Mouse (Mus musculus): ENCODE results near the gene Chn2. TPM values are rescaled to one million over a fixed set of nuclear protein-coding genes. Genes with fewer than 3 reads are reported as not detected.

Chn2 gene
- polyA plus RNA-seq, 1 experiment from 2014 or later, result 9.4 TPM

DNA sequence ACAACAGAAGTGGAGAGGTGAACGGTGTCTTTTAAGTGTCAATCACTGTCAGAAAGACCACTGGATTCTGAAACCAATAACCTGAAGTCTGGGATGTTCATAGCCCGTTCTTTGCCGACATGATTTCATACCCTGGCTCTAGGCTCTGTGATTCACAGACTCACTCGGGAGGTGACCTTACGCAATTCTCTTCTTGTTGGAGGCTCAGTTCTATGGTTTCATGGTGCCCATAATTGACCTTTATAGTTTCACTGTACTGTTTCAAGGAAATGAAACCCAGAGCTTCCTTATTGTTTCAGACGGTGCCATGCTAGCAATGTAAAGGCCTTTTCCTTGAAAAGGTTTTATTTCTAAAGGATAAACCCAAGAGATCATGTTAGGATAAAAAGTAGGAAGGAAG, 9.4 kb downstream of the Chn2 start:
- WGBS, result 77% methylated on average over 6 of the region's 6 CpGs
- no peak overlapping the region for H3K9ac ChIP-seq (ENCODE audit: low read length)
- no peak for ATAC-seq (ENCODE audit: low read depth)

DNA sequence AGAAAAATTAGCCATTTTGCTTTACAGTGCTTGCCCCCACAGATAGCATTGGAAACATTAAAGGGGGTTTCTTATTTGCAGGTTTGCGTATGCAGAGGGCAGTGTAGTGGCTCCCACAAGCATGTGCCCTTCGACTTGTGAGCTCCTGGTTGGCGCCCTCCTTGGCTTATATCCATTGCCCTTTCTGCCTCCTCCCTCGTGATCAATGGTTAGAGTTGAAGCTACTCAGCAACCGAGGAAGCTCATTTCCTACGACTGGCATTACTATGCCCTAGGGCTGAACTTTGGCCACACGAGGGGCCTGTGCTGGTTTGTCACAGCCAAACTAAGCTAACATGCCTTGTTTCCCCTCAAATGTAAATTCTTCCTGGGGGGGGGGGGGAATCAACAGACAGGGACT, 11.8 kb downstream of the Chn2 start:
- peaks cover 7% of the 10 kb centered on the region; the same call in 1 of the 2 replicates for H3K4me1 ChIP-seq (replicated peaks; ENCODE audit: control insufficient read depth, insufficient read depth, low read length)
- H3K4me3 ChIP-seq (ENCODE audit: low read length), result no peak overlapping the region
- peaks cover 31% of the 10 kb centered on the region for H3K27me3 ChIP-seq (ENCODE audit: control insufficient read depth, insufficient read depth, low read depth, low read length)
- H3K9me3 ChIP-seq (ENCODE audit: control insufficient read depth, low read length), result no peaks in the 10 kb centered on the region
- H3K27ac ChIP-seq (ENCODE audit: low read length), result no peak overlapping the region
- no peak for ATAC-seq (ENCODE audit: low read depth)
- 69% methylated on average over 7 of the region's 7 CpGs for WGBS
- no peak overlapping the region for H3K4me2 ChIP-seq (ENCODE audit: low read depth, low read length)
- H3K9ac ChIP-seq (ENCODE audit: low read length), result no peak overlapping the region
- no peaks in the 10 kb centered on the region for H3K36me3 ChIP-seq (ENCODE audit: control insufficient read depth, insufficient read depth, low read length)

More for the DNA sequence above, 9.4 kb downstream of the Chn2 start:
- no peaks in the 10 kb centered on the region for H3K4me1 ChIP-seq (replicated peaks; ENCODE audit: control insufficient read depth, insufficient read depth, low read length)
- H3K4me2 ChIP-seq (ENCODE audit: low read depth, low read length), result no peak overlapping the region
- peaks cover 22% of the 10 kb centered on the region for H3K27me3 ChIP-seq (ENCODE audit: control insufficient read depth, insufficient read depth, low read depth, low read length)
- H3K9me3 ChIP-seq (ENCODE audit: control insufficient read depth, low read length), result no peaks in the 10 kb centered on the region
- no peak overlapping the region for H3K27ac ChIP-seq (ENCODE audit: low read length)
- H3K36me3 ChIP-seq (ENCODE audit: control insufficient read depth, insufficient read depth, low read length), result no peaks in the 10 kb centered on the region
- H3K4me3 ChIP-seq (ENCODE audit: low read length), result no peak overlapping the region

DNA sequence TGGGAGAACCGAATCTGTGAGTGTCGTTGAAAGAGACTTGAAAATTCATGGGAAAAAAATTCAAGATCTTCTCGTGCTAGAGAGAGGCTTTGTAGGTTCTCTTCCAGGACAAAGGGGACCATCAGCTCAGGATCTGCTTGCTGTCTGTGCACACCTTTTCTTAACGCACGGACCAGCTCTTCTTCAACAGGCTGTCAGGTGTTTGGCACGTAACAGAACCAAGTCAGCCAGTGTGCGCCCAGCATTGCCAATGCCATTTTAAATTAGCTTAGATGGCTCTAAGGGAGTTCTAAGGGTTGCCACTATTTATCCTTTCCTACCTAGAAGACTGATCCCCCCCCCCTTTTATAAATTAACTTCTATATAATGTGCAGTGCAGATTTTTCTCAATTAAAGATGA, 12.8 kb downstream of the Chn2 start:
- Histone ChIP-seq H3K9me3 (ENCODE audit: control insufficient read depth, low read length) (no peaks in the 10 kb centered on the region), H3K27me3 (ENCODE audit: control insufficient read depth, insufficient read depth, low read depth, low read length) (peaks cover 35% of the 10 kb centered on the region), H3K36me3 (ENCODE audit: control insufficient read depth, insufficient read depth, low read length) (no peaks in the 10 kb centered on the region), H3K9ac (ENCODE audit: low read length) (no peak overlapping the region), H3K4me3 (ENCODE audit: low read length) (no peak overlapping the region), H3K4me1 (replicated peaks; ENCODE audit: control insufficient read depth, insufficient read depth, low read length) (peaks cover 10% of the 10 kb centered on the region; the same call in 1 of the 2 replicates), H3K27ac (ENCODE audit: low read length) (no peak overlapping the region), H3K4me2 (ENCODE audit: low read depth, low read length) (no peak overlapping the region)
- ATAC-seq (ENCODE audit: low read depth), result no peak
- WGBS, result 88% methylated on average over 7 of the region's 7 CpGs

DNA sequence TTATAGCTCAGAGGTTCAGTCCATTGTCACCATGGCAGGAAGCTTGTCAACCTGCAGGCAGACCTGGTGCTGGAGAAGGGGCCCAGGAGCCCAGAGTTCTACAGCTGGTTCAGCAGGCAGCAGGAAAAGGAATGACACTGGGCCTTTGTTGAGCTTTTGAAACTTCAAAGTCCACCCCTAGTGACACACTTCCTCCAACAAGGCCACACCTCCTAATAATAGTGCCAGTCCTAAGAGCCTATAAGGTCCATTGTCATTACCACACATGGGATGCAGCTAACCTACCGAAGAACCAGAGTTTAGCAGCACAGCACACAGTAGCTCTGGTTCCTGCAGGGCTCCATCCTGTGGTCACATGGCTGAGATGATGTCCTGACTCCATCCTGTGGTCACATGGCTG, 13.3 kb downstream of the Chn2 start:
- Histone ChIP-seq H3K9ac (ENCODE audit: low read length) (no peak overlapping the region), H3K9me3 (ENCODE audit: control insufficient read depth, low read length) (no peaks in the 10 kb centered on the region), H3K4me2 (ENCODE audit: low read depth, low read length) (no peak overlapping the region), H3K27me3 (ENCODE audit: control insufficient read depth, insufficient read depth, low read depth, low read length) (peaks cover 35% of the 10 kb centered on the region), H3K4me1 (replicated peaks; ENCODE audit: control insufficient read depth, insufficient read depth, low read length) (peaks cover 10% of the 10 kb centered on the region; the same call in 1 of the 2 replicates), H3K36me3 (ENCODE audit: control insufficient read depth, insufficient read depth, low read length) (no peaks in the 10 kb centered on the region), H3K27ac (ENCODE audit: low read length) (no peak overlapping the region), H3K4me3 (ENCODE audit: low read length) (no peak overlapping the region)
- WGBS, result 79% methylated on average over 1 of the region's 1 CpGs
- ATAC-seq (ENCODE audit: low read depth), result no peak

DNA sequence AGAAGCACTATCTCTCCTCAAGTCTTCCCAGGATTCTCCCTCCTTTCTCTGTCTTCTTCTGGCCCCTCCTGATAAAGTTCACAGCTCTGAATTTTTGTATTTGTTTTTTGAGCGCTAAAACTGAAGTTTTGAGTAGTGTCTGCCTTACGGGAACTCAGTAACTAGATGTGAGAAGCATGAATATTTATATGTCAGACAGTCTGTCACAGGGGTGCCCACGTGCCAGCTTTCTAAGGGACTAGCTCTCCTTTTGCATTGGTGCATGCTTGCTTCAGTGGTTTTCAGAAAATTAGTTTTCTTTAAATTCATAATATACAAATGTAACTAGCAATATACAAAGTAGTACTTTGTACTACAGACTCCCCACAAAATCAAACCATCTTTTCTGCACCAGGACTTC, 14.0 kb downstream of the Chn2 start:
- Histone ChIP-seq H3K9me3 (ENCODE audit: control insufficient read depth, low read length) (no peaks in the 10 kb centered on the region), H3K27me3 (ENCODE audit: control insufficient read depth, insufficient read depth, low read depth, low read length) (peaks cover 35% of the 10 kb centered on the region), H3K4me3 (ENCODE audit: low read length) (no peak overlapping the region), H3K4me2 (ENCODE audit: low read depth, low read length) (no peak overlapping the region), H3K27ac (ENCODE audit: low read length) (no peak overlapping the region), H3K36me3 (ENCODE audit: control insufficient read depth, insufficient read depth, low read length) (no peaks in the 10 kb centered on the region), H3K9ac (ENCODE audit: low read length) (no peak overlapping the region), H3K4me1 (replicated peaks; ENCODE audit: control insufficient read depth, insufficient read depth, low read length) (peaks cover 10% of the 10 kb centered on the region; the same call in 1 of the 2 replicates)
- WGBS, result 73% methylated on average over 3 of the region's 3 CpGs
- no peak for ATAC-seq (ENCODE audit: low read depth)

DNA sequence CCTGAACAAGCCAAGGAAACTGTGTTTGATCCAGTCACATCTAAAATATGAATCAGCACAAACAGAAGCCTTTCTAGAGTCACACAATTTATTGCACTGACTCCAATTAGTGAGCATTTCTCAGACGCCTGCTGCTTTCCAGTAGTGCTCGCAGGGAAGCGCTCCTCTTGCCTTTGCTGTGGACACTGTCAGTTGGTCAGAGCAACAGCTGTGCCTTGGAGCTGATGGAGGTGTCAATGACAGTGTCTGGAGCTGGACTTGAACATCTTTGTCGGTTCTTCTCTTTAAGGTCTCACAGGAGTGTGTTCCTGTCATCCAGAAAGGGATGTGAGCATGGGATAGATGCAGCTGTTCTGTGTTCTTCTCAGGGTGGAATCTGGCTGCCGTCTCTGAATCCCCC, 16.0 kb downstream of the Chn2 start:
- Histone ChIP-seq H3K4me3 (ENCODE audit: low read length) (no peak overlapping the region), H3K36me3 (ENCODE audit: control insufficient read depth, insufficient read depth, low read length) (no peaks in the 10 kb centered on the region), H3K4me2 (ENCODE audit: low read depth, low read length) (no peak overlapping the region), H3K4me1 (replicated peaks; ENCODE audit: control insufficient read depth, insufficient read depth, low read length) (peaks cover 23% of the 10 kb centered on the region), H3K9me3 (ENCODE audit: control insufficient read depth, low read length) (no peaks in the 10 kb centered on the region), H3K9ac (ENCODE audit: low read length) (no peak overlapping the region), H3K27ac (ENCODE audit: low read length) (no peak overlapping the region), H3K27me3 (ENCODE audit: control insufficient read depth, insufficient read depth, low read depth, low read length) (peaks cover 33% of the 10 kb centered on the region)
- ATAC-seq (ENCODE audit: low read depth), result peak; percentile 54; the same call in 1 of the 2 replicates
- WGBS, result 50% methylated on average over 5 of the region's 5 CpGs

DNA sequence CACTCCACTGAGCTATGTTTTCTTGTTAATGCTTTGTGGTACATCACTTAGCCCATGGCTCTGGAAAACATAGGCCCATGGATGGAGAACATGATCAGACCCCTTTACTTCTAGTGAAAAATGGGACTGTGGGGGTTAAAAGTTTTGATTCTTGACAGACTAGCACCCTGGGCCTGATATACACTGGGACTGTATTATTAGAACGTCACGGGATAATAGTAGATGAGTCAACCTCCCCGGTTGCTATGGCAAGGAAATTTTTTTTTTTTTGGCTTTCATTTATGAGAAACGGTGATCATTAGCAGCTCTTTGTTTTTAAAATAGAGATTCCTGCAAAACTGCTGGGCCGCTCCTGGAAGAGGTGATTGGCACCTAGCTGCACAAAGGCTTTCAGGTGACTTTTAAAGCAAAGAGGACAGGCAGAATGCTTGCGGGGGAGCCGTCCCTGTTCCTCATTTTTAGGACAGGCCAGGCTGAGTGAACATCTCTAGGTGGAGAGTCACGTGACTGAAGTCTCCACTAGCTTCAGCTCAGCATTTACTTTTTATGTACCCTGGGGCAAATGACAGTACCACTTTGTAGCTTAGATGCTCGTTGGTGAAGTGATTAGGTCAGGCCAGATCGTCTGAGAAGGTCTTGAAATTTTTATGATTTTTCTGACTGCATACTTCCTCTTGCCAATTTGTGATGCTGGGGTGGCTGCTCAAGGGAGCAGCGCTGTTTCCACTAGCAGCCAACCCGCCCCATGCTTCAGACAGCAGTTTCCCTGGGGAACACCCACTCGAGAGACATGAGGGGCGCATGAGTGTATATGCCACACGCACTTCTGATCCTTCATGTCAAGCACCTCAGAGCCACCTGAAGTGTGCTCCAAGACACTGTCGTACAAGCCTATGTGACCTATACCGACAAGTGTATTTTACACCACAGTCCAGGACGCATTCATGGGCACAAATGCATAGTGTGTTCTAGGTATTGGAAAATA, 17.5 kb downstream of the Chn2 start:
- no peaks in the 10 kb centered on the region for H3K36me3 ChIP-seq (ENCODE audit: control insufficient read depth, insufficient read depth, low read length)
- no peaks in the 10 kb centered on the region for H3K9me3 ChIP-seq (ENCODE audit: control insufficient read depth, low read length)
- H3K27ac ChIP-seq (ENCODE audit: low read length), result no peak overlapping the region
- H3K27me3 ChIP-seq (ENCODE audit: control insufficient read depth, insufficient read depth, low read depth, low read length), result peaks cover 29% of the 10 kb centered on the region
- H3K4me3 ChIP-seq (ENCODE audit: low read length), result no peak overlapping the region
- WGBS, result 53% methylated on average over 18 of the region's 18 CpGs
- H3K9ac ChIP-seq (ENCODE audit: low read length), result no peak overlapping the region
- peaks cover 29% of the 10 kb centered on the region for H3K4me1 ChIP-seq (replicated peaks; ENCODE audit: control insufficient read depth, insufficient read depth, low read length)
- peak; percentile 55 for ATAC-seq (ENCODE audit: low read depth)
- H3K4me2 ChIP-seq (ENCODE audit: low read depth, low read length), result no peak overlapping the region

DNA sequence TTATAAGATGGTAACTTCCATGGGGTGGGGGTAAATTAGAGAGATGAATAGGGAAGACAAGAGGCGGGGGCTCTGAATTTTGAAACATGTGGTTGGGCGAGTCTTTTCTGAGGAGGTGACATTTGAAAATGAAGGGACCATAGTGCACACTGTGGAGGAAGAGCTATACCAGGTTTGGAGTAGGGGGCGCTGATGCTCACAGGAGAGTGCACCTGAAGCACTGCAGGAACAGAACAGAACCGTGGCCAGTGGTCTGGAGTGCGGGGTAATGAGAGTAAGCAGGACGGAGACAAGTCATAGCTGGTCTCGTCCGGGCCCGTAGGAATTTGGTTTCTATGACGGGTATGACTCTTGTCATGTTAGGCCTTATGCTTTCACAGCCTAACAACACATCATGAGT, 18.3 kb downstream of the Chn2 start:
- Histone ChIP-seq H3K27ac (ENCODE audit: low read length) (no peak overlapping the region), H3K9ac (ENCODE audit: low read length) (no peak overlapping the region)

DNA sequence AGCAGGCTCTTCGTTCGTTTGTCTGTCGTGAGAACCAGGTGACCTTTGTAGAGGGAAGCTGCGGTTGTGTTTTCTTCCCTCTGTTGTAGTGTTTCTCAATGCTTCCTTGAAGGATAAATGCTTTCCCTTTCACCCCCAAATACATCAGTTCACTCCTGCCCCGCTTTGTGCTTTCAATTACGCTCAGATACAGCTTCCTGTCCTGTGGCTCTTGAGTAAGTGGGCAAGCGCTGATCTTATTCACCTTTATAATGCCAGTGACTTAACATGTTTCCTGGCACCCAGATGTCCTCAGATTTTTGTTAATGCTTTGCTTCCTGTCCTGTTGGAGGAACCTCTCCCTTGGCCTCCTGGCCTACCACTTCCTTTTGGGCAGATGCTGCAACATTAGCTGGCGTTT, 19.5 kb downstream of the Chn2 start:
- Histone ChIP-seq H3K4me2 (ENCODE audit: low read depth, low read length) (no peak overlapping the region), H3K36me3 (ENCODE audit: control insufficient read depth, insufficient read depth, low read length) (no peaks in the 10 kb centered on the region), H3K9ac (ENCODE audit: low read length) (no peak overlapping the region), H3K4me3 (ENCODE audit: low read length) (no peak overlapping the region), H3K9me3 (ENCODE audit: control insufficient read depth, low read length) (no peaks in the 10 kb centered on the region), H3K27me3 (ENCODE audit: control insufficient read depth, insufficient read depth, low read depth, low read length) (peaks cover 25% of the 10 kb centered on the region), H3K4me1 (replicated peaks; ENCODE audit: control insufficient read depth, insufficient read depth, low read length) (peaks cover 43% of the 10 kb centered on the region), H3K27ac (ENCODE audit: low read length) (no peak overlapping the region)
- no peak for ATAC-seq (ENCODE audit: low read depth)
- 48% methylated on average over 8 of the region's 8 CpGs for WGBS

More for the DNA sequence above, 18.3 kb downstream of the Chn2 start:
- Histone ChIP-seq H3K9me3 (ENCODE audit: control insufficient read depth, low read length) (no peaks in the 10 kb centered on the region), H3K4me2 (ENCODE audit: low read depth, low read length) (no peak overlapping the region), H3K4me1 (replicated peaks; ENCODE audit: control insufficient read depth, insufficient read depth, low read length) (peaks cover 37% of the 10 kb centered on the region), H3K27me3 (ENCODE audit: control insufficient read depth, insufficient read depth, low read depth, low read length) (peaks cover 30% of the 10 kb centered on the region), H3K4me3 (ENCODE audit: low read length) (no peak overlapping the region), H3K36me3 (ENCODE audit: control insufficient read depth, insufficient read depth, low read length) (no peaks in the 10 kb centered on the region)
- ATAC-seq (ENCODE audit: low read depth), result no peak
- WGBS, result 76% methylated on average over 10 of the region's 10 CpGs
